Mouse (Mus musculus) embryonic facial prominence, embryonic 14.5 days (tissue): ENCODE measurements around the gene Lgr6. TPM values are rescaled to one million over a fixed set of nuclear protein-coding genes. Genes with fewer than 3 reads are reported as not detected.

Experiments used
- ATAC-seq: fragments of 200-750 bp; cut with Nextera tagmentation; 2 replicates; pipeline ENCODE4 v1.8.0; 2017; ENCODE audit warnings: low read depth, moderate number of reproducible peaks, moderate TSS enrichment
- DNase-seq: peaks from one replicate; pipeline ENCODE4 v3.0.0-alpha.2; 2015; ENCODE audit warnings: low spot score
- H3K27ac ChIP-seq: fragments of 300-500 bp; sonication (generic); replicated peaks from 2 replicates; pipeline ENCODE4 v1.5.1; 2014; ENCODE audit warnings: low read depth, mild to moderate bottlenecking, low read length, moderate library complexity
- H3K27me3 ChIP-seq: fragments of 300-500 bp; sonication (generic); replicated peaks from 2 replicates; pipeline ENCODE4 v1.6.1; 2014; ENCODE audit warnings: low read length; ENCODE audit not compliant: control insufficient read depth, insufficient read depth
- H3K36me3 ChIP-seq: fragments of 300-500 bp; sonication (generic); 2 replicates; pipeline ENCODE4 v1.6.1; 2014; ENCODE audit warnings: low read length, mixed read lengths; ENCODE audit not compliant: control insufficient read depth, insufficient read depth
- H3K4me1 ChIP-seq: fragments of 300-500 bp; sonication (generic); 2 replicates; pipeline ENCODE4 v1.6.1; 2014; ENCODE audit warnings: antibody characterized with exemption, low read length; ENCODE audit not compliant: control insufficient read depth, insufficient read depth
- H3K4me2 ChIP-seq: fragments of 300-500 bp; sonication (generic); 2 replicates; pipeline ENCODE4 v1.6.1; 2014; ENCODE audit warnings: low read depth, mild to moderate bottlenecking, low read length, moderate library complexity, mixed read lengths
- H3K4me3 ChIP-seq: fragments of 300-500 bp; sonication (generic); 2 replicates; pipeline ENCODE4 v1.5.1; 2014; ENCODE audit warnings: low read depth, mild to moderate bottlenecking, low read length
- H3K9ac ChIP-seq: fragments of 300-500 bp; sonication (generic); 2 replicates; pipeline ENCODE4 v1.6.1; 2014; ENCODE audit warnings: low read depth, mild to moderate bottlenecking, low read length, moderate library complexity, mixed read lengths
- H3K9me3 ChIP-seq: fragments of 300-500 bp; sonication (generic); 2 replicates; pipeline ENCODE4 v1.6.1; 2016; ENCODE audit warnings: low read length; ENCODE audit not compliant: control insufficient read depth
- WGBS: fragments of 180-500 bp; shearing (Covaris S2); extraction: QIAGEN DNeasy Blood & Tissue Kit; methylation state at CpG from one replicate; pipeline ENCODE4 v1.1.7; 2014; 5-methylcytosine and 5-hydroxymethylcytosine counted together
- polyA plus RNA-seq: library from polyadenylated mRNA; unstranded; fragments of >200 nt; fragmentation: Nextera tagmentation; extraction: Ambion mirVana; gene quantifications from 2 replicates; pipeline ENCODE4 v1.2.1, GENCODE M21; 2014

The Lgr6 gene
- polyA plus RNA-seq, result 7.0 and 7.5 TPM in 2 replicates

GRCm38 (mm10) chr1:135105124-135105523, at the start of gene Lgr6:
Lgr6 (minus strand) TSS chr1:135105276.
- H3K36me3 ChIP-seq, result no peaks in the 10 kb centered on the region
- no peak within 1 kb of the TSS for H3K27ac ChIP-seq
- H3K4me3 ChIP-seq, result peak within 1 kb of the TSS; percentile 52
- H3K27me3 ChIP-seq, result peaks cover 32% of the 10 kb centered on the region
- peaks cover 18% of the 10 kb centered on the region; the same call in 1 of the 2 replicates for H3K4me1 ChIP-seq
- peak within 1 kb of the TSS; percentile 60 for H3K9ac ChIP-seq
- peak; percentile 62 for DNase-seq
- under 1% methylated on average over 16 of the region's 40 CpGs for WGBS
- no peaks in the 10 kb centered on the region for H3K9me3 ChIP-seq
- peak within 1 kb of the TSS; percentile 75 for H3K4me2 ChIP-seq
- ATAC-seq, result peak; percentile 49

- peak overlapping the region; percentile 60 for H3K9ac ChIP-seq
- DNase-seq (peak; percentile 95), ATAC-seq (peak; percentile 83)
- peak overlapping the region; percentile 56 for H3K4me2 ChIP-seq
- 2% methylated on average over 14 of the region's 14 CpGs for WGBS
- peaks cover 17% of the 10 kb centered on the region for H3K4me1 ChIP-seq
- H3K36me3 ChIP-seq, result peaks cover 25% of the 10 kb centered on the region
- no peaks in the 10 kb centered on the region for H3K9me3 ChIP-seq
- peak overlapping the region; percentile 28 for H3K4me3 ChIP-seq
- peak overlapping the region; percentile 86 for H3K27ac ChIP-seq
- no peaks in the 10 kb centered on the region for H3K27me3 ChIP-seq
Measured at GRCm38 (mm10) chr1:135154411-135154959, 49.4 kb upstream of the Lgr6 start.

- no peak for DNase-seq
- Histone ChIP-seq H3K4me2 (peak overlapping the region; percentile 56), H3K36me3 (peaks cover 25% of the 10 kb centered on the region), H3K9ac (peak overlapping the region; percentile 60), H3K4me3 (peak overlapping the region; percentile 28), H3K4me1 (peaks cover 16% of the 10 kb centered on the region), H3K27me3 (no peaks in the 10 kb centered on the region), H3K27ac (peak overlapping the region; percentile 86), H3K9me3 (no peaks in the 10 kb centered on the region)
- WGBS, result 31% methylated on average over 8 of the region's 13 CpGs
- ATAC-seq, result no peak; the same call in 1 of the 2 replicates
Measured at GRCm38 (mm10) chr1:135154011-135154410, 48.9 kb upstream of the Lgr6 start.

GRCm38 (mm10) chr1:135148996-135149395, 43.9 kb upstream of the Lgr6 start:
- Histone ChIP-seq H3K4me1 (peaks cover 17% of the 10 kb centered on the region), H3K9me3 (no peaks in the 10 kb centered on the region), H3K4me3 (0 out of 2 replicates have a peak overlapping the region, but pooled peaks have one; percentile 98), H3K9ac (peak overlapping the region; percentile 25; the same call in 1 of the 2 replicates), H3K36me3 (0 out of 2 replicates have a peak, but pooled peaks cover 3% of the 10 kb centered on the region), H3K4me2 (peak overlapping the region; percentile 75), H3K27ac (peak overlapping the region; percentile 44), H3K27me3 (no peaks in the 10 kb centered on the region)
- WGBS, result 44% methylated on average over 5 of the region's 5 CpGs
- no peak for DNase-seq
- ATAC-seq, result no peak

GRCm38 (mm10) chr1:135148476-135148875, 43.4 kb upstream of the Lgr6 start:
- Histone ChIP-seq H3K9ac (peak overlapping the region; percentile 95; the same call in 1 of the 2 replicates), H3K27ac (peak overlapping the region; percentile 95; the same call in 1 of the 2 replicates), H3K36me3 (0 out of 2 replicates have a peak, but pooled peaks cover 3% of the 10 kb centered on the region), H3K9me3 (no peaks in the 10 kb centered on the region), H3K4me3 (peak overlapping the region; percentile 98), H3K4me2 (peak overlapping the region; percentile 75), H3K27me3 (no peaks in the 10 kb centered on the region), H3K4me1 (peaks cover 14% of the 10 kb centered on the region)
- DNase-seq, result peak; percentile 43
- 63% methylated on average over 4 of the region's 4 CpGs for WGBS
- ATAC-seq, result no peak

GRCm38 (mm10) chr1:135147702-135148058, 42.6 kb upstream of the Lgr6 start:
- H3K27me3 ChIP-seq, result no peaks in the 10 kb centered on the region
- H3K4me2 ChIP-seq, result peak overlapping the region; percentile 75
- H3K27ac ChIP-seq, result peak overlapping the region; percentile 95
- DNase-seq (peak; percentile 37), ATAC-seq (peak; percentile 0; the same call in 1 of the 2 replicates)
- H3K9ac ChIP-seq, result peak overlapping the region; percentile 95
- 2% methylated on average over 6 of the region's 7 CpGs for WGBS
- peaks cover 14% of the 10 kb centered on the region for H3K4me1 ChIP-seq
- peak overlapping the region; percentile 98 for H3K4me3 ChIP-seq
- no peaks in the 10 kb centered on the region for H3K9me3 ChIP-seq
- 0 out of 2 replicates have a peak, but pooled peaks cover 2% of the 10 kb centered on the region for H3K36me3 ChIP-seq

GRCm38 (mm10) chr1:135146946-135147701, 42.0 kb upstream of the Lgr6 start:
- WGBS, result under 1% methylated on average over 52 of the region's 69 CpGs

GRCm38 (mm10) chr1:135146077-135146945, 41.2 kb upstream of the Lgr6 start, which contains the start of gene Arl8a:
Arl8a (plus strand) TSS chr1:135146824.
- ATAC-seq (peak; percentile 85), DNase-seq (peak; percentile 92)
- H3K9me3 ChIP-seq, result no peaks in the 10 kb centered on the region
- peak within 1 kb of the TSS; percentile 75 for H3K4me2 ChIP-seq
- peak within 1 kb of the TSS; percentile 95 for H3K9ac ChIP-seq
- H3K36me3 ChIP-seq, result no peaks in the 10 kb centered on the region
- peak within 1 kb of the TSS; percentile 95 for H3K27ac ChIP-seq
- peak within 1 kb of the TSS; percentile 98 for H3K4me3 ChIP-seq
- no peaks in the 10 kb centered on the region for H3K27me3 ChIP-seq
- peaks cover 14% of the 10 kb centered on the region for H3K4me1 ChIP-seq
- 1% methylated on average over 31 of the region's 78 CpGs for WGBS

More at GRCm38 (mm10) chr1:135146946-135147701, 42.0 kb upstream of the Lgr6 start:
- H3K36me3 ChIP-seq, result no peaks in the 10 kb centered on the region
- peak overlapping the region; percentile 95 for H3K27ac ChIP-seq
- H3K9me3 ChIP-seq, result no peaks in the 10 kb centered on the region
- H3K27me3 ChIP-seq, result no peaks in the 10 kb centered on the region
- peak overlapping the region; percentile 95 for H3K9ac ChIP-seq
- peak; percentile 84 for DNase-seq
- H3K4me2 ChIP-seq, result peak overlapping the region; percentile 75
- peaks cover 14% of the 10 kb centered on the region for H3K4me1 ChIP-seq
- peak; percentile 41 for ATAC-seq
- peak overlapping the region; percentile 98 for H3K4me3 ChIP-seq
